Mouse (Mus musculus) forebrain, embryonic 10.5 days (tissue): ENCODE data around the gene Ube2z. TPM values are rescaled to one million over a fixed set of nuclear protein-coding genes. Genes with fewer than 3 reads are reported as not detected.

Experiments
- DNase-seq: peaks from one replicate; pipeline ENCODE4 v3.0.0-alpha.2; 2017; ENCODE audit warnings: low spot score; ENCODE audit errors: extremely low spot score
- H3K27ac ChIP-seq: fragments of 300-500 bp; sonication (generic); 2 replicates; pipeline ENCODE4 v1.5.1; 2016; ENCODE audit warnings: mild to moderate bottlenecking
- H3K27me3 ChIP-seq: fragments of 300-500 bp; sonication (generic); 2 replicates; pipeline ENCODE4 v1.6.1; 2016; ENCODE audit warnings: mild to moderate bottlenecking; ENCODE audit not compliant: poor library complexity, severe bottlenecking
- H3K36me3 ChIP-seq: fragments of 300-500 bp; sonication (generic); replicated peaks from 2 replicates; pipeline ENCODE4 v1.6.1; 2016; ENCODE audit warnings: mild to moderate bottlenecking, moderate library complexity
- H3K4me1 ChIP-seq: fragments of 300-500 bp; sonication (generic); 2 replicates; pipeline ENCODE4 v1.6.1; 2016
- H3K4me3 ChIP-seq: fragments of 300-500 bp; sonication (generic); 2 replicates; pipeline ENCODE4 v1.5.1; 2016; ENCODE audit warnings: mild to moderate bottlenecking, moderate library complexity
- H3K9me3 ChIP-seq: fragments of 300-500 bp; sonication (generic); 2 replicates; pipeline ENCODE4 v1.6.1; 2016; ENCODE audit warnings: mild to moderate bottlenecking, moderate library complexity
- WGBS: fragments of 180-500 bp; shearing (Covaris S2); methylation state at CpG from one replicate; pipeline ENCODE4 v1.1.7; 2016; 5-methylcytosine and 5-hydroxymethylcytosine counted together
- polyA plus RNA-seq: library from polyadenylated mRNA; unstranded; fragments of >200 nt; fragmentation: Nextera tagmentation; extraction: Ambion mirVana; gene quantifications from 2 replicates; pipeline ENCODE4 v1.2.1, GENCODE M21; 2016

The Ube2z gene
- polyA plus RNA-seq, 1 experiment from 2014 or later = 27.5 TPM

GRCm38 (mm10) chr11:96075509-96076220 is 10.5 kb upstream of the Ube2z start, which contains the start of gene Atp5g1:
Atp5g1 (minus strand) TSS chr11:96075670.
- no peaks in the 10 kb centered on the region for H3K27me3 ChIP-seq
- 0% methylated on average over 37 of the region's 37 CpGs for WGBS
- peaks cover 21% of the 10 kb centered on the region for H3K4me1 ChIP-seq
- H3K36me3 ChIP-seq = peaks cover 28% of the 10 kb centered on the region
- peak; percentile 98 for DNase-seq
- no peaks in the 10 kb centered on the region for H3K9me3 ChIP-seq
- H3K27ac ChIP-seq = peak within 1 kb of the TSS; percentile 88
- peak within 1 kb of the TSS; percentile 82 for H3K4me3 ChIP-seq

DNA sequence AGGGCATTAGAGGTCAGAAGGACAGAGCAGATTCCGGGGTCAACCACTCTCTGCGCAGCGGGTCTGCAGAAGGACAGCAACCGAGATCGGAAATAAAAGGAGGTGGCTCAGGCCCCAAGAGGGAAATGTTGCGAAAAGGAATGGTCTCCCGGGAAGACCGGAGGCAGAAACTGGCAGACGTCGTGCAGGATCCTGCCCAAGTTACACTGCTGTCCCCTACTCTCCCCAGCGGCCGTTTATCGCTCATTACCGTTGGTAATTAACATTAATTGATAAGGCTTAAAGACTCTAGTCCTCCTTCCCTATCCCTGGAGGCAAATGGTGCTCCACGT is 10.0 kb upstream of the Ube2z start:
- H3K4me3 ChIP-seq = peak overlapping the region; percentile 82
- no peaks in the 10 kb centered on the region for H3K9me3 ChIP-seq
- no peak for DNase-seq
- peak overlapping the region; percentile 88 for H3K27ac ChIP-seq
- H3K27me3 ChIP-seq = no peaks in the 10 kb centered on the region
- peaks cover 33% of the 10 kb centered on the region for H3K36me3 ChIP-seq
- 0% methylated on average over 15 of the region's 15 CpGs for WGBS
- H3K4me1 ChIP-seq = peaks cover 21% of the 10 kb centered on the region

DNA sequence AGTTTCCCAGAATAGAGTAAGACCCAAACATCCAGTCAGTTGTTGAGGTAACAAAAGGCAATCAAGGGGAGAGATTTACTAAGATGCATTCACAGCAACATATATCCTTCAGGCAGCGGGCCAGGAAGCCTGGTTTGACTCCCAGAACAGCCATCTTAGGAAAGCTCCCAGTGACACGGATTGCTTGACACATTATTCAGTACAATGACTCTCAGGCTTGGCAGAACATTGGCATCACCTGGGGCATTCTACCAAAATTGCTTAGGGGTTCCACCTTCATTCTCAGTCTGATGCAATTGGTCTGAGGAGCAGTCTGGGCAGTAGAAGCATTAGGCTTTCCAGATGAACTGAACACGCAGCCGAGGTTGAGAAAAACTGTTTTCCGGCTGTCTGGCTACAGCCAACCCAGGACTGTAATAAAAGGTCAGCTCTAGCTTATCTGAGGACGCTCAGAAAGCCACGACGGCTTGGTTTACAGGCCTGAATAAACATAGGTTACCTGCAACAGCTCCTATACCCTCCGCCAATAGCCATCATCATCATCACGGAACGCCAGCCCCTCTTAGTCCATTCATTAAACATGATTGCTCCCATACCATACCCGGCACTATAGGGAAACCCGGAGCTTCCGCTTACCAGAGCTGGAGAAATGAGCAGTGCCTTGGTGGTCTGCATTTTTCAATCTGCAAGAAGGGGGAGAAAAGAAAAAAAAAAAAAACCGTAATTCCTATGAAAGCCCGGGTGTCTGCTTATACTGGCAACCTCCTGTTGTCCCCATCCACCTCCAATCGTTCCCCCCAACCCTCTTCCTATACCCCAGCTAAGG is 9.4 kb upstream of the Ube2z start:
- H3K4me3 ChIP-seq = peak overlapping the region; percentile 82
- H3K9me3 ChIP-seq = no peaks in the 10 kb centered on the region
- no peaks in the 10 kb centered on the region for H3K27me3 ChIP-seq
- 29% methylated on average over 17 of the region's 17 CpGs for WGBS
- H3K36me3 ChIP-seq = peaks cover 34% of the 10 kb centered on the region
- peaks cover 21% of the 10 kb centered on the region for H3K4me1 ChIP-seq
- peak overlapping the region; percentile 88 for H3K27ac ChIP-seq
- no peak for DNase-seq

- H3K9me3 ChIP-seq = no peaks in the 10 kb centered on the region
- no peaks in the 10 kb centered on the region for H3K27me3 ChIP-seq
- 89% methylated on average over 8 of the region's 9 CpGs for WGBS
- H3K4me3 ChIP-seq = peak overlapping the region; percentile 82
- H3K27ac ChIP-seq = no peak overlapping the region
- H3K4me1 ChIP-seq = peaks cover 21% of the 10 kb centered on the region
- H3K36me3 ChIP-seq = peaks cover 38% of the 10 kb centered on the region
- no peak for DNase-seq
Observed at GRCm38 (mm10) chr11:96073295-96073993, 8.3 kb upstream of the Ube2z start.

- no peak for DNase-seq
- H3K4me1 ChIP-seq = peaks cover 19% of the 10 kb centered on the region
- WGBS = 94% methylated on average over 1 of the region's 1 CpGs
- H3K4me3 ChIP-seq = no peak overlapping the region
- H3K36me3 ChIP-seq = peaks cover 38% of the 10 kb centered on the region
- H3K9me3 ChIP-seq = no peaks in the 10 kb centered on the region
- no peaks in the 10 kb centered on the region for H3K27me3 ChIP-seq
- no peak overlapping the region for H3K27ac ChIP-seq
Observed at GRCm38 (mm10) chr11:96071013-96071412, 5.8 kb upstream of the Ube2z start.

DNA sequence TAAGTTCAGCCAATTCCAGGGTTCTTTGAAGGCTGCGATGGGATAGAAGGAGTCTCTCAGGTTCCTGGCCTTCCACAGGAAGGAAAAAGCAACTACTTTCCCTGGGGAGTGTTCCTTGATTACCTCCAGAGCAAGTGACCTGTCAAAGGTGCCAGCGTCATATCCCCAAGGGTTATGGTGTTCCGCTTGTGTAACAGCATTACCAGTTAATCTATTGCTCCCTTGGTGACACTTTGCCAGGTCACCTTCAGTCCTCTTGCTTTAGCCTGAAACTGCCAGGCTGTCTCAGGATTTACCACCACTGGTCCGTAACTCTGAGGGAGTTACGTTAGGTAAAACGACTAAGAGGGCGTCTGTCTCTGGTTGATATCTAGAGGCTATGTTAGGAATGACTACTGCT is 5.2 kb upstream of the Ube2z start:
- Histone ChIP-seq H3K9me3 (no peaks in the 10 kb centered on the region), H3K27me3 (no peaks in the 10 kb centered on the region), H3K4me1 (peaks cover 25% of the 10 kb centered on the region), H3K4me3 (no peak overlapping the region), H3K27ac (no peak overlapping the region), H3K36me3 (peaks cover 38% of the 10 kb centered on the region)
- DNase-seq = no peak
- WGBS = 93% methylated on average over 7 of the region's 7 CpGs

DNA sequence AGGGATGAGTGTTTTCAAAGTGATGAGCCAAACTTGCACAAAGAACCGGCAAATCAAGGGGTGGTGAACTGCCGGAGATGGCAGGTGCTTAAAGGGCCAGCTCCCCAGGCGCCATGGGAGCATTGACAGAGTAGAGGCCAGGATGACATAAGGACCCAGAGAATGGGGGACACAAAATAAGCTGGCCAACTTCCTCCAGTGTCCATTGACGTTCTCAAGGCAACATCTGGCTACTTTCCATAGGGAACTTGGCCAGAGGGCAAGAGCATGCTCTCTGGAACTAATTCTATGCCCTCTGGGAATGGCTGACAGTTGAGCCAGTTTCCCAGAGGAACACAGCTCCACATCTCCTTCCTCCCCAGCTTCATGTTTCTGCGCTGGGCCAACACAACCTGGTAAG is 3.0 kb upstream of the Ube2z start:
- H3K27ac ChIP-seq = no peak overlapping the region

DNA sequence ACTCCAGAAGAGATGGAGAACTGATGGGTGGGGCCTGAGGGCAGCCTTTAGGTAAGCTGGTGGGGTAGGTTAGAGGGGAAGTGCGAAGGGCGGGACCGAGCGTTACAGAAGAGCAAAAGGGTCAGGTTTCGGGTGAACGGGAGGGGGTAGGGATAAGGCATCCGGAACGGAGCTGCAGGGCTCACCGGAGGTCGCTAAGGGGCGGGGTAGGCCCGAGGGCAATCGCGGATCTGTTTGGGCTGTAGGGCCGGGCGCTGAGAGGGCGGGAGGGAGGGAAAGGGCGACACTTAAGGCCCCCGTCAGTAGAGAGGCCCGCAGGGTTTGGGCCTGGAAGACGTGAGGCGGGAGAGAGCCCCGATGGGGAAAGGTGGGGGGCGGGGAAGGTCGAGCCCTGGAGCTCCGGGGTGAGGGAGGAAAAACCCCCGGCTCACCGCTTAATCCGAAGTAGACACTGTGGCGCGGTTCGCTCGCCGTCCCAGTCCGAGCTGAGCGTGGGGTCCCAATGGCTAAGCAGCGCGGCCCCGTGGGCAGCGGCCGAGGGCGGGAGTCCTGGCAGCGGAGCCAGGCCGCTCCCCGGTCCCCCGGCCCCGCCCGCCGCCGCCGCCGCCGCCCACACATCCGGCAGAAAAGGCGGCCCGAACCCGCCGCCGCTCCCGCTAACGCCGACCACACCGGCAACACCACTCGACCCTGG is 520 bp downstream of the Ube2z start:
- no peaks in the 10 kb centered on the region for H3K9me3 ChIP-seq
- H3K27ac ChIP-seq = peak overlapping the region; percentile 96
- H3K4me3 ChIP-seq = peak overlapping the region; percentile 93
- H3K36me3 ChIP-seq = peaks cover 32% of the 10 kb centered on the region
- WGBS = 0% methylated on average over 55 of the region's 64 CpGs
- no peaks in the 10 kb centered on the region for H3K27me3 ChIP-seq
- DNase-seq = peak; percentile 57
- peaks cover 33% of the 10 kb centered on the region for H3K4me1 ChIP-seq

More for the DNA sequence above, 3.0 kb upstream of the Ube2z start:
- no peaks in the 10 kb centered on the region for H3K27me3 ChIP-seq
- 77% methylated on average over 5 of the region's 5 CpGs for WGBS
- H3K4me1 ChIP-seq = peaks cover 25% of the 10 kb centered on the region
- no peak for DNase-seq
- peaks cover 28% of the 10 kb centered on the region for H3K36me3 ChIP-seq
- H3K9me3 ChIP-seq = no peaks in the 10 kb centered on the region
- no peak overlapping the region for H3K4me3 ChIP-seq

DNA sequence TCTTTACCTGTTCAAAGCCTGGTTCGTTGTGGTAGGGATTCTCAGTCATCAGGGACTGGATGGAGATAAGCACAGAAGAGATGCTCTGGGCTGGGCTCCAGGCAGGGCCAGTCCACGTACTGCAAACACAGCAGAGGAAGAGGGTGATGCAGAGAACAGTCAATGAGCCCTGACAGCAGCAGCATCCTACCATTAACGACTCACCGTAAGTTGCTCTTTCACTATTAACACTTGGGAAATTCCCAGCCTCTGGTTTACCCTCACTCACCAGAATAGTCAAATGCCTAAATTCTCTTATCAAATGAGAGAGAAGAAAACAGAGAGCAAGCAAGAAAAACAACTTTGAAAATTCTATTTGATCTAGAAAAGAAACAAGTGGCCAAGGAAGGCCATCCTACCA is 6.9 kb downstream of the Ube2z start:
- Histone ChIP-seq H3K4me1 (peaks cover 9% of the 10 kb centered on the region), H3K4me3 (no peak overlapping the region), H3K27ac (no peak overlapping the region), H3K36me3 (peaks cover 92% of the 10 kb centered on the region), H3K27me3 (no peaks in the 10 kb centered on the region), H3K9me3 (no peaks in the 10 kb centered on the region)
- WGBS = 96% methylated on average over 4 of the region's 4 CpGs
- no peak for DNase-seq

DNA sequence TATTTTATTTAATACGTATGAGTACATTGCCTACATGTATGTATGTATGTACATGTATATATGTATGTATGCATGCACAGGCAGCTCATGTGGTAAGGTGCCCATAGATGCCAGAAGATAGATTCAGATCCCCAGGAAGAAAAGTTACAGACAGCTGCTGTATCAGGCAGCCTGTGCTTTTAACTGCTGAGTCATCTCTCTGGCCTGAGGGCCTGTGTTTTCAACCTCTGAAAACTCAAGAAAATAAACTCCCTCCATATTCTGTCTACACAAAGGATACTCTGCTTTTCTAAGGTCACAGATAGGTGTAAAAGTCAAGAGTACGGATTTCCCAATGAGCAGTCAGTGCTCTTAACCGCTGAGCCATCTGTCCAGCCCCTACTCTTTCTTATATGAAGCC is 14.3 kb downstream of the Ube2z start:
- Histone ChIP-seq H3K9me3 (no peaks in the 10 kb centered on the region), H3K27ac (no peak overlapping the region), H3K4me3 (no peak overlapping the region), H3K4me1 (no peaks in the 10 kb centered on the region), H3K36me3 (peaks cover 97% of the 10 kb centered on the region), H3K27me3 (no peaks in the 10 kb centered on the region)
- WGBS = 95% methylated on average over 3 of the region's 3 CpGs
- no peak for DNase-seq

DNA sequence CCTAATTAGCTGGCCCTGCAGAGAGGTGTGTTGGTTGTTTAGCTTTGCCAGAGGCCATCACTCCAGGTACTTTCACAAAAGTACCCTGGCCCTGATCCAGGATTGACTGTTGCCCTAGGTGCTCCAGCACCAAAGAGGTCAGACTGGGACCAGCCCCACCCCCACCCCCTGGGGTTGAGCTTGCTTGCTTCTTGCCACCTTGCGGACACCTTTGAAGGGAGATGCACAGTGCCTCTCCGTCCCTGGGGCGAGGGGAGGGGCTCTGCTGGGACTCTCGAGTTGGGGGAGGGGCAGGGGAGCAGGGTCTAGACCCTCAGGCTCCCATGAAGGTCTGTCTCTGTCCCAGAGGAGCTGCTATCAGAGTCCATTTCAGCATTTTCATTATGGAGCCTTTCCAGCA is 15.2 kb downstream of the Ube2z start:
- Histone ChIP-seq H3K27ac (no peak overlapping the region), H3K36me3 (peaks cover 95% of the 10 kb centered on the region), H3K4me1 (no peaks in the 10 kb centered on the region), H3K27me3 (no peaks in the 10 kb centered on the region), H3K9me3 (no peaks in the 10 kb centered on the region), H3K4me3 (no peak overlapping the region)
- no peak for DNase-seq
- 86% methylated on average over 4 of the region's 4 CpGs for WGBS
